Comparison of ENCODE assay signal across 1 mouse cellular context in genomic region chr9:72274677-72275076, GRCm38 (mm10).
TF ChIP-seq lines count a peak whose summit lies in the region.

Gene Zfp280d, plus strand, starts transcription at chr9:72274860.

TF ChIP-seq in CH12.LX, 34 proteins besides CTCF, POLR2A, EP300 and RAD21 (continued from another document):
- TF ChIP-seq GABPA (IDR thresholded peaks at IDR 0.05; ENCODE audit: insufficient replicate concordance, low read depth, low read length) = no peak
- TF ChIP-seq ZNF384 (IDR thresholded peaks at IDR 0.05; ENCODE audit: low read depth, low read length) = no peak
- no peak for TF ChIP-seq ETS1 (conservative IDR thresholded peaks at IDR 0.05; ENCODE audit: low read depth, low read length)
- TF ChIP-seq TCF12 (IDR thresholded peaks at IDR 0.05; ENCODE audit: low read depth, low read length) = 0 out of 2 replicates have a peak, but pooled peaks have one; percentile 64
- TF ChIP-seq IRF4 (IDR thresholded peaks at IDR 0.05; ENCODE audit: low read depth, low read length) = no peak
- no peak for TF ChIP-seq USF2 (conservative IDR thresholded peaks at IDR 0.05; ENCODE audit: low read depth, low read length)
- TF ChIP-seq ZC3H11A (IDR thresholded peaks at IDR 0.05; ENCODE audit: low read depth, low read length) = no peak
- TF ChIP-seq RCOR1 (conservative IDR thresholded peaks at IDR 0.05; ENCODE audit: low read depth, low read length) = no peak
- TF ChIP-seq KAT2A (IDR thresholded peaks at IDR 0.05; ENCODE audit: insufficient replicate concordance, low read length) = no peak
- no peak for TF ChIP-seq BHLHE40 (IDR thresholded peaks at IDR 0.05; ENCODE audit: low read depth, low read length)
- TF ChIP-seq MEF2A (IDR thresholded peaks at IDR 0.05; ENCODE audit: borderline replicate concordance, low read depth, low read length) = no peak
- TF ChIP-seq POLR2AphosphoS2 (IDR thresholded peaks at IDR 0.05; ENCODE audit: low read depth, low read length) = no peak
- no peak; the same call in 1 of the 2 replicates for TF ChIP-seq E2F4 (IDR thresholded peaks at IDR 0.05; ENCODE audit: insufficient replicate concordance, low read depth, low read length)
- 0 out of 2 replicates have a peak, but pooled peaks have one; percentile 22 for TF ChIP-seq TBP (conservative IDR thresholded peaks at IDR 0.05; ENCODE audit: low read depth, low read length)
- peak; percentile 98 for TF ChIP-seq MAX (IDR thresholded peaks at IDR 0.05; ENCODE audit: low read length)
- TF ChIP-seq NELFE (IDR thresholded peaks at IDR 0.05; ENCODE audit: low read depth, low read length) = peak; percentile 63
- peak; percentile 54; the same call in 1 of the 2 replicates for TF ChIP-seq HCFC1 (IDR thresholded peaks at IDR 0.05; ENCODE audit: low read depth, low read length)
- no peak for TF ChIP-seq ZKSCAN1 (IDR thresholded peaks at IDR 0.05; ENCODE audit: borderline replicate concordance, low read depth, low read length)
- no peak for TF ChIP-seq MAZ (IDR thresholded peaks at IDR 0.05; ENCODE audit: low read depth, low read length)
